Mouse (Mus musculus) kidney, adult 9 months (tissue): ENCODE measurements around the gene Malsu1.
A peak's percentile ranks its signal among the peaks of the same experiment; 100 is the strongest.

ENCODE experiments used
- DNase-seq: peaks from one replicate; pipeline ENCODE4 v3.0.0; 2022

Malsu1 gene

DNA sequence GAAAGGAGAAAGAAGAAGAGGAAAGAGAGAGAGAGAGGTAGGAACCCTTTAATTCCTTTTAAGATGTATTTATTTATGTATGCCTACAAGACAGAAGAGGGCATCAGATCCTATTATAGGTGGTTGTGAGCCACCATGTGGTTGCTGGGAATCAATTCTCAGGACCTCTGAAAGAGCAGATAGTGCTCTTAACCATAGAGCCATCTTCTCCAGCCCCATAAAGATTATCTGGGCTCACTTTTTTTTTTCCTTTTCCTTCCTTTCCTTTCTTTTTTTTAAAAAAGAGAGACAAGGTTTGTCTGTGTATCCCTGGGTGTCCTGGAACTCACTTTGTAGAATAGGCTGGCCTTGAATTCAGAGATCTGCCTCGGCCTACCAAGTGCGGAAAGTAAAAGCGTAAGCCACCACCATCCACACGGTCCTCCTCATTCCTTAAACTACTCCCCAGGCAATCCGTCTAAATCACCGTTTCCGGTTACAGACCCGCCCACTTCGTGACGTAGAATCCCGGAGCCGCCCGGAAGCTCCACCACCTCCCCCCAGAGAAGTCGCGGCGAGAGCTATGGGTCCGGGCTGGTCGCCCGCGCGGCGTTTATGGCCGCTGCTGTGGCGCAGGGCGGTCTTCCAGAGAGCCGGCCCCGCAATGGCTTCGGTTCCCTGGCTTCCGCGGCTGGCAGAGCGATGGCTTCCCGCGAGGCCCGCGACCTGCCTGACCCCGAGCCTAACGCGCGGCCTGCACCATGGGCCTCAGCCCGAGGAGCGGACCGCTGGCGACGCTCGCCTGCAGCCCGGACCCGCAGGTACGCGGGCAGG lies at the start of gene Malsu1:
Gene Malsu1 (plus strand): TSS at position 492 of the 813 bp plus-strand sequence.
- DNase-seq, result peak; percentile 97

DNA sequence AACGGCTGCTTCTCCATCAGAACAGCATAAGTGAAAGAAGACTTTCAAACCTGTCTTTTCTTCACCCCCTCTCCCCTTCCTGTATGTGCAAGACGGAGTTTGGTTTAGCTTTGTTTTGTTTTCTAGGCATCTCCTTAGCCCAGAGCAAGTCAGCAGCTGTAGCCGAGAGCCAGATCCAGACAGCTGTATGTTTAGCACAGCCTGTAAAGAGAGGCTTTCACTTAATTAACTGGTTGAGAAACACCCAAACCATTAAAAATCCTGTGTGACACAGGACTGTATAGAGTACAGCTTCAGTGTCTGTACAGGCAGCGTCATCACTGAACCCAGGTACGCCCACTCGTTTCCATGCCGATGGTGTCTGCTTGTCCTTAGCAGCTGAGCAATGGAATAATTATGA lies 48.3 kb upstream of the Malsu1 start:
- DNase-seq, result no peak

DNA sequence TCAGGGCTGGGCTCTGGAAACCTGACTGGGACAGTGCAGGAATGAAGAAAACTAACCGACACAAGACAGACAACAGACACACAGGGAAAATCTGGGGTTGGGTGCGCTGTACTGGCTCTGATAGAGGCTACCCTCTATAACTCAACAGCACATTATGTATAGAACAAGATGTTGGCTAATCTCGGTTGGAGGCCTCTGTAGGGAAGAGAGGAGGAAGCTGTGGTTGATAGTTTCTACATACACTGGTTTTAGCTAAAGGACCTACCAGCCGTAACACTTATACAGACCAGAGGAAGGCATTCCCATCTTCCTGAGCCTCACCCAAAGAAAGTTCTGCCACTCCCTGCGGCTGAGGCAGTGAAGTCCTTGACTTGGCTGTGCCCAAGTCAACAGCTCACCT lies 47.1 kb upstream of the Malsu1 start:
- no peak for DNase-seq

DNA sequence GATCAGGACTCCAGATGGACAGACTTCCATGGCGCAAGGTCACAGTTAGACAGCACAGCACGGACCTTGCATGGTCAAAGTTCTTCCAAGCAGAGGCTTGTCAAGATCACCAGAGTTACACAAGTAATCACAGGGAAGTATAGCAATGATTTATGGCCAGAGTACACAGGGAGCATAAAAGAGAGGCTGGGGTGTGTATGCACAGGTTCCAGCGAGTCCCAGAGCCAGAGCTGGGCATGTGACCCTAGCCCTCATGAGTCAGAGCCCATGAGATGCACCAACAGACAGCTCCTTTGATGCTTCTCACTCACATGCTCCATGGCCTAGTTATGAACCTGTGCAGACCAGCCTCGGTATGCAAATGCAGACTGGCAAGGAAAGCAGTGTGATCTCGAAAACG lies 45.6 kb upstream of the Malsu1 start:
- no peak for DNase-seq

DNA sequence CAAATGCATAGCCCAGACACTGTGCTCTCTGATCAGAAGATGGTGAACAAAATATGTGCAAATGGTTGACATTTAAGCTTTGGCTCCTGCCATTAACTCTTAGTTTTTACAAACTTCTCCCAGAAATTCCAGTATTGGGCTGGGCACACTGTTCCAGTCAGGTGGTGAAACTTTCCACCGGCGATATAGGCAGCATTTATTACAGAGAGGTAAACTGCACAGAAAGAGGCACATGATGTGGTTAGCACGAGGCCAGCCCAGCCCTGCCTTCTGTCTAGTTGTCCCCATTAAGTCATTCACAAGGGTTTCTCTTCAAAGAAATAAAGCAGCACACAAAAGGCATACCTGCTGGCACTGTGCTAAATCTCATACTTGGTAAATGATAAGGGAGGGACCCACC lies 44.9 kb upstream of the Malsu1 start:
- DNase-seq, result no peak

DNA sequence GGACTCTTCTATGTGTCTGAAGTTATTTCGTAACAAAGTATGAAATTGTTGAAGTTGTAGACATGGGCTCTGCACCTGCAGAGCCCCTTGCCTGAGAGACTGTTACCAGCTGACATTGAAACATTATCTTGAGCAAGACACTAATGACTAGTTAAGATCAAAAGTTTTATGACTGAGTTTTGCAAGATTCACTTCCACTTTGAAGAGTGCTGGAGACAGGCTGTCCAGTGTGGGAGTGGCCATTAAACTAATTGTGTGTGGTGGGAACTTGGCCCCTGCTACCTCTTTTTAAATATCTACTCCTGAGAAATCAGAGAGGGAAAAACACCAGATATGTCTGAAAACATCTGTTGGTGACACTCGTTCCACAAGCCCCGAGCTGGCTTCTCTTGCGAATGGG lies 42.4 kb upstream of the Malsu1 start:
- DNase-seq, result no peak

DNA sequence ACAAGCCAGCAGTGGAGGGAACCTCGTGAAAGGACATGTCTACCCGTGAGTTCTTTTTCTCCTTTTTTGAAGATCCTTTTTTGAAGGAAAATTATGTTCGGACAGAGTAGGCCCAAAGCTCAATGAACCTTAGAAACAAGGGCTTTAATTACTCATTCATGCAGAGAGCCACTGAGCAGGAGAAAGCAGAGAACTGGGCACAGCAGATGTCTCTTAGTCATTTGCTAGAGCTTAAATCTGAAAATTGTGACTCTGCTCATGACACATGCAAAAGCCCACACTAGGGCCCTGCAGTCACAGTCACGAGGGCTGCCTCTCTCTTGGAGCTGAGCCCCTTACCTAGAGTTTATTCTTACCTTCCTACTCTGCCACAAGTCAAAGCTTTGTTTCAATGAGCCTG lies 40.8 kb upstream of the Malsu1 start:
- DNase-seq, result no peak

DNA sequence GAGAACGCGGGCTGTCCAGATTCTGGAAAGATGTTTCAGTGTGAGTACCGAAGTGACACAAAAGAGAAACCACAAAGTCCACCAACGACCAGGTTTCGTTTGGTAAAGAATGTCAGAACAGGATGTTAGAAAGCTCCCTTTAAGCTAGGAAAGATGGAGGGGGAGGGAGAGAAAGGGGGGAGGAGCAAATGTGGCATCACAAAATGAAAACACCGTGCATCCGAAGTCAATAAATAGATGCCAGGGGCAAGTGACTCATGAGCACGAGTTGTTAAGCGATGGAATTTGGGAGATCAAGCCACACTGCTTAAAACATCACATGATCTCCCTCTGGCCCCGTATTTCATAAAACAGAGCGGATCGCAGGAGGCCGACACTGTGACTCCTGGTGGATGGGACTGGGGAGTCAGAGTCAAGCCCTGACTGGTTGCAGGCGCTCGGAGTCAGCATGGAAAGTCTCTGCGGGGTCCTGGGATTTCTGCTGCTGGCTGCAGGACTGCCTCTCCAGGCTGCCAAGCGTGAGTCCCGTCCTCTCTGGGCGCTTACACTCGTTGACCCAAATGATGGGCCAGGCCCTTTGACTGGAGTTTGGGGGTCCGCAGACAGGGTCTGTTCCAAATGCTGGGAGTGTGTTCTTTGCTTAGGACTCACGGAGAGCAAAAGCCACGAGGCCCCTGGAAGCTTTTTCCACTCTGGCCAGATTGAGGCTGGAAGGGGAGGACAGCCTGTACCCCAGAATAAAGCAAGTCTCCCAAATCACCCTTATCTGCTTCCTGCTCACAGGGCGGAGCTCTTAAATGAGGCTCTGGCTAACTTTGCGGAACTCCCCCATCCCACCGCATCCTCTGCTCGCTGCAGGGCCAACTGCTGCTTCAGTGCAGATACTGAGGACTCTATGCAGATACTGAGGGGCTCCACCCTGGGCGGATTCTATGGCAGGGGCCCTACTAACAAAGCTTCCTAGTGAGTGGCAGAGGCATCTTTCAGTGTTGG lies 37.0 kb upstream of the Malsu1 start, which contains the start of gene Gpnmb:
Gene Gpnmb (plus strand): TSS at position 272 of the 993 bp plus-strand sequence.
- no peak for DNase-seq

DNA sequence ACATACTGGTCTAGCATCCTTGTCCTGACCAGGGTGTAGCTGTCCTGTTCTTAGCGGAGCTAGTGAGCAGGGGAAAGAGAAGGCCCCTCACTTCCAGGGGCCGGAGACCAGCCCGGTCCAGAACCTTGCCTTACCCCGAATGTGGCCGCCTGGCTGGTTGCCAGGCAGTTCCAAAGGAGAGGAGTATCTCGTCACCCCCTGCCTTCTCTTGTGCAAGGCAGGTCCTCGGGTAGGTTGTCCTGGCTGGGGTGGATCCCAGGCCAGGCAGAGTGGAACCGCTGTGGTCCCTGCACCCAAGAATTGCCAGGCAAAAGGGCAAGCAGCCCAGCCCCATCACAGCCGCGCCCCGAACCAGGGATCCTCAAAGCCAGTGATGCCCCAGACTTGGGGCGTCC lies 36.3 kb upstream of the Malsu1 start:
- no peak for DNase-seq

DNA sequence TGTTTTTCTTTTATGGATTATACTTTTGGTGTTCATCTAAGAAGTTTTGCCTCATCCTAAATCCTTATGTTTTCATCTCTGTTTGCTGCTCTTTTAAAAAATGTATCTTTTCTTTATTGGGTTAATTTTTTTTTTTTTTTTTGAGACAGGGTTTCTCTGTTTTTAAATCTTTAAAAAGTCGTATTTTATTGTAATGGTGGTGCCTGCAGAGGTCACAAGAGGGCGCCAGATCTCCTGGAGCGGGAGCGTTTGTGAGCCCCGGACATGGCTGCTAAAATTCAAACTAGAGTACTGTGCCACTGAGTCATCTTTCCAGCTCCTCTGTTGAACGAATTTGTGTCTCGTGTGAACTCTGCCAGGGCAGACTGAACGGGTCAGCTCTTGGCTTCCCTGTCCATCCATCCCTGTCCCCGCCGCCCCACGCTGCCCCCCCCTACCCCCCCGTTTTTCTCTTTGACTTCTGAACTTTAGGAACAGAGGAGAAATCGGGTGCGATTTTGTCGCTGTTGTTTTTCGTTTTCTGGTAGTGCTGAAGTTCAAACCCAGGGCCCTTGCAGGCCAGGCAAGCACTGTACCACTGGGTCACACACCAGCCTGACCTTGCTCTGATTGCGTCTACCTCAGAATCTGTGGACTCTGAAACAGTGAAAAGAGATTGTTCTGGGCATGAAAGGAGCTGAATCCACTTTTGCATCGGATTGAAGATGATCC lies 34.0 kb upstream of the Malsu1 start:
- peak; percentile 49 for DNase-seq

DNA sequence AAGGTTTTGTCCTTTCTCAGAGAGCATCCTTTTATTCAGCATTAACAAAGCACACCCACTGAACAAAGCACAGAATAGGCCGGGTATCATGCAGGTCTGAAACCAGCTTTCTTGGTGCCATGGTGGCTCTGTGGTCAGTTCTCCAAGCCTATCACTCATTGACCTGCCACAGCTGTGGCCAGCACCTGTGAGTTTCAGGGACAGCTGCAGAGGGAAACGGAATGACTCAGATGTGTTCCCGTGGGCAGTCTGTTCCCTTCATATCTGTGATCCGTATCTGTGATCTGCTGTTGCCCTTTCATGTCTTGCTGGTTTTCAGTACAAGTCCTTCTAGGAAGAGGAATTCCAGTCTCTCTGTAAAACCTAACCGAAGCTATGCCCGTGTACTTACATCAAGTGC lies 27.1 kb upstream of the Malsu1 start:
- DNase-seq, result no peak

DNA sequence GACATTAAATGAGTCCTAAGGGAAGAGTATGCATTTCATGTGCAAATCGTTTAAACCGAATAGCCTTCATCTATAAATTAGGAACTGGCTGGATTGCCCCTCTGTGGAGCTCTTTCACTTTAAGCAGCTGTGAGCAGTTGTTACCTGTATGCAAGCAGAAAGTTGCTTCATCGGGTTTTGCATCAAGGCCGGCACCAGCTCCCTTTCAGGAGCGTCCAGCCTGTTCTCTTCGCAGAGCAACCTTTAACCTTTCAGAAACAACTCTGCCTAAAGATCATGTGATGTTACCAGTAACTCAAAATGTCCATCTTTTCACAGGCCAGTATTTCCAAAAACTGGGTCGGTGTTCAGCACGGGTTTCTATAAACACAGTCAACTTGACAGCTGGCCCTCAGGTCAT lies 26.6 kb upstream of the Malsu1 start:
- DNase-seq, result no peak

DNA sequence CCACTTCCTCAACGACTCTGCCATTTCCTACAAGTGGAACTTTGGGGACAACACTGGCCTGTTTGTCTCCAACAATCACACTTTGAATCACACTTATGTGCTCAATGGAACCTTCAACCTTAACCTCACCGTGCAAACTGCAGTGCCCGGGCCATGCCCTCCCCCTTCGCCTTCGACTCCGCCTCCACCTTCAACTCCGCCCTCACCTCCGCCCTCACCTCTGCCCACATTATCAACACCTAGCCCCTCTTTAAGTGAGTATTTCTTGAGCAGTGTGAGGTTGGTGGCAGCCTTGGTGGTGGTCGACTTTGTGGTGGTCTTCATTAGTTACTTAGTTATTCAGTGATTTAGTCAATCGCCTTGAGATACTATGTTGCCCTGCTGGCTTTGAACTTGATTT lies 25.7 kb upstream of the Malsu1 start:
- DNase-seq, result no peak

DNA sequence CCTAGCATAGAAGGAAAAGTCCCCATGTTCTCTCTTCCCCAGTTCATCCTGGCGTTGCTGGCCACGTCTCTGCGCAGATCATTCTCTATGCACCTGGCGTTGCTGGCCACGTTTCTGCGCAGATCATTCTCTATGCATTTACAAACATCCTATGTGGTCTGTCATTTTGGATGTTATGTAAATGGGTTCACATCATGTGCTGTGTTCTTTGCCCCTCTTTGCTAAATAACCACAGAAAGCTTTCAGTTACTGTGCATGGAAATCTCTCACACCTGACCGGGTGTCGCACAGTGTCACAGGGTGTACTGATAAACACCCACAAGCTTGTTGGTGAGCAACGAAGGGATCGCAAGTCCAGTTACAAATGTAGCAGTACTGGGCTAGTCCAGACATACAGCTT lies 25.2 kb upstream of the Malsu1 start:
- DNase-seq, result no peak

DNA sequence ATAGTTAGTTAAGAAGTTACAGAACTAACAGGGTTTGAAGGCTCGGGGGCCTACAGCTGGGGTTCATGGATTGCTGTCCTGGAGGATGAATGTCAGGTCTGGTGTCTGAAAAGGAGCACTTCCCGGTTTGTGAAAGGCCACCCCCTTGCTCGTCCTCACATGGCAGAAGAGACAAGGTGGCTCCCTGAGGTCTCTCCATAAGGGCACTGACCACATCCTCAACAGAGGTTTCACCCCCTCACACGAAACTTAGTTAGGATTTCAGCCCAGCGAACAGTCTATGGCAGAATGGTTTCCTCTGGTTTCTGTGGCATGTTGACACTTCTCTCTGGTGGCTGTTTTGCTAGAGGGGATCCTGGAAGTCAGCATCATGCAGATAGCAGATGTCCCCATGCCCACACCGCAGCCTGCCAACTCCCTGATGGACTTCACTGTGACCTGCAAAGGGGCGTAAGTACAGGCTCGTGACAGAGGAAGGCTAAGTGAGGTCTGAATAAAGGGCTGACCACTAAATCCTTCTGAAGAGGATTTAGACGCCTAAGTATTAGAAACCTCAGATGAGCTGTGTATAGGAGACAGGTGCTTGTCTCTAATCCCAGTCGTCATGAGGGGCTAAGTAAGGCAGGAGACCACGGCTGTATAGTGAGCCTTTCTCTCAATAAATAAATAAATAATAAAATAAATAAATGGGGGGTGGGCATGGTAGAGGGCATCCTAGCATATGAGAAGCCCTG lies 22.8 kb upstream of the Malsu1 start:
- no peak for DNase-seq

DNA sequence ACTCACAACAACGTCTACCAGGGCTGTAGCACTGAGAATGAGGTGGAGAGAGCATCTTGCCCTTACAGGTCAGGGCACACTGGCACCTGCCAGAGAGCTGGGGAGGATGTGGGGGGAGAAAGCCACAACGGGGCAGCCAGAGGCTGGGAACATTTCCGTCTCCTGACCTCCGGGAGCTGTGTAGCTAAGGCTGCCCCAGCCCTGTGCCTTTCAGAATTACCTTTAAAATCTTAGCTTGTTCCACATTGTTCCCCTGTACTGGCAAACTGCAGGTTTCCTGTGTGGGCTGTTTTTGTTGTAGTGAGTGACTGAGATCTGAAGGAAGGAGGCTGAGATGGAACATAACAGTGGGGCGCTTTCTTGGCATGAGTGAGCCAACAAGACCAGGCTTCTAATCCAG lies 21.4 kb upstream of the Malsu1 start:
- DNase-seq, result no peak

DNA sequence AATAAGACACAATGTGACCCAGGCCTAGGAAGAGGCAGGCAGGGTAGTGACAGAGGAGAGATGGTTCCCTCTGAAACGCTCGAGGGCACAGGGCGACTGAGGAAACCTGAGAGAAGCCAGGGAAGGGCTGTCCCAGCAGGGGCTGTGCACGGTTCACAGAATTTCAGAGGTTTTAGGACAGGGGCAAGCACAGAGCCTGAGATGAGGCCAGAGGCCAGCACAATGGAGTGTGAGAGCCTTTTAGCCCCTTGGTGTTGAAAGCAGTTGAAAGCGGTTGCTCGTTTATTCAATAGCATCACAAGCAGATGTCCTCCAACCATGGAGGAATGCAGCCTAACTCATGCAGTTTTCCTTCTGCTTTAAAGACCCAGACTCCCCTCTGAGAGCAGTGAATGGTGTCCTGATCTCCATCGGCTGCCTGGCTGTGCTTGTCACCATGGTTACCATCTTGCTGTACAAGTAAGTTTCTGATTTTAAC lies 18.3 kb upstream of the Malsu1 start:
- no peak for DNase-seq

DNA sequence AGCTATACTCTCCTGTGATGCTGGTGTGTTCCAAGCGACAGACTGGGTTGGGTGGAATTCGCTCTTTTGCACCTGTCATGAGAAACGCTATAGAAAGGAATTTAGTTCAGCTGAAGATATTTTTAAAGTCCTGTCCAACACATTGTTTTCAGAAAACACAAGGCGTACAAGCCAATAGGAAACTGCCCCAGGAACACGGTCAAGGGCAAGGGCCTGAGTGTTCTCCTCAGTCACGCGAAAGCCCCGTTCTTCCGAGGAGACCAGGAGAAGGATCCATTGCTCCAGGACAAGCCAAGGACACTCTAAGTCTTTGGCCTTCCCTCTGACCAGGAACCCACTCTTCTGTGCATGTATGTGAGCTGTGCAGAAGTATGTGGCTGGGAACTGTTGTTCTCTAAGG lies 17.6 kb upstream of the Malsu1 start:
- no peak for DNase-seq

DNA sequence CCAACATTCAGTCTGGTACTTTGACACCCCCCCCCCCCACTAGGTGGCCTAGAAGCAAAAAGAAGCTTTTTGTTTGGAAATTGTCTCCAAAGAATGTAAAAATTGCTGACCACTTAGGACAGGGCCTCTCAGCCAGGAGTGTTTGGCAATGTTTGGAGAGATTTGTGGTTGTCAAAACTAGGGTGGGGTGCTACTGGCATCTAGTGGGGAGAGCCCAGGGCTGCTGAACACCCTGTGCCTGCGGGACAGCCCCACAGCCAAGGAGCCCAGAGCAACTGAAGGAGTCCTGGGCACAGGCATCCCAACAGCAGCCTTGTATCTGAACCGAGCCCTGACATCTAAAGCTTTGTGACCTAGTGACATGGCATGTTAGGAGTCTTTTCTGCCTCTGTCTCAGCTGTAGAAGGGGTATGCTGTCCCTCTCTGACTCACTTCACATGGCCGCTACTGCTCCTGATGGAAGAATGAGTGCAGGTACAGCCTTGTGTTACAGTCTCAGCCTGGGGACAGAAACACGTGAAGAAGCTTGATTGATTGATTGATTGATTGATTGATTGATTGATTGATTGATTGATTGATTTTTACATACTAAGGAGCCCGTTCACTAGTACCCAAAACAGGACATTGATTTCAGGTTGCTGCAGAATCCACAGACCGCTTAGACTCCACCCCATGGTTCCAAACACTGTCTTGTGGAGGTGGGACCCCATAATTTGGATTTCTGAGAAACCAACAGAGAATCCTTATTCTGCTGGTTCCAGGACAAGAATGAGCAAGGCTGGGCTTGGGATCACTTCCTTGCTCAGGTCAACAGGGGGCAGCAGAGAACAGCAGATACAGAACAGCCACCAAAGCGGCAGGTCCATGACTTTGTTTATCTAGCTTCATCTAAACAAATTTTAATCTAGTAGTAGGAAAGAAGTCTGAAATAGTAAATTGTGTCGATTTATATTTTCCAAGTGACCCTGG lies 16.3 kb upstream of the Malsu1 start:
- peak; percentile 71 for DNase-seq

DNA sequence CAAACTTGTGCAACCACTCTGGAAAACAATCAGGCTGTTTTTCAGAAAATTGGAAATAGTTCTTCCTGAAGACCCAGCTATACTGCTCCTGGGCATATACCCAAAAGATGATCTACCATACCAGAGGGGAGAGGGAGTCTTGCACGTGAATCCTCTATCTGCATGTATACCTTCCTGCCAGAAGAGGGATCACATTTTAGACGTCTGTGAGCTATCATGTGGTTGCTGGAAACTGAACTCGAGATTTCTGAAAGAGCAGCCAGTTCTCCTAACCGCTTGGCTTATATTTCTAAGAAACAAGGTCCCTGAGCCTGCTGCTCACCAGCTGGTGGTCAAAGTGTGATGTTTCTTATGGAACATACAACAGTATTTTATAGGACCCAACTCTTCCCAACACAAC lies 5.2 kb upstream of the Malsu1 start:
- no peak for DNase-seq

DNA sequence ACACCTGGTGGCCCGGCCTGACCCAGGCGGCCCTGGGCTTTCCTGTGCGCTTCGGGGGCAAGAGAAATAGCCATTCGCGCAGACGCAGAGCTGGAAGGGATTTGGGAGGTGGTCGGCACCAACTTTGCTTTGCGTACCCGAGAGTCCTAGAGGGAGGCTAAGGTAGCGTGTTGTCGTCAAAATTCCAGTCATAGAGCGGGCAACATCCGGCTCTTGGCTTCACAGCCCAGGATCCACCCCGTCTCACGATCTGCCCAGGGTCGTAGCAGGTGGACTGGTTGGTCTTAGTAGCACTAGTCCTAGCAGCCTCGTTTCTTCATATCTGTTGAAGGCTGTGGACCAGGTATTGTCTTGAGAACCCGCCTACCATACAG lies 509 bp downstream of the Malsu1 start:
- DNase-seq, result no peak
